Mouse (Mus musculus): ENCODE results near the gene Pitpnc1. TPM values are rescaled to one million over a fixed set of nuclear protein-coding genes. Genes with fewer than 3 reads are reported as not detected.
A peak's percentile ranks its signal among the peaks of the same experiment; 100 is the strongest.

Gene Pitpnc1
- total and polyA plus RNA-seq, 2 experiments from 2014 or later = 27.9 to 29.2 TPM

DNA sequence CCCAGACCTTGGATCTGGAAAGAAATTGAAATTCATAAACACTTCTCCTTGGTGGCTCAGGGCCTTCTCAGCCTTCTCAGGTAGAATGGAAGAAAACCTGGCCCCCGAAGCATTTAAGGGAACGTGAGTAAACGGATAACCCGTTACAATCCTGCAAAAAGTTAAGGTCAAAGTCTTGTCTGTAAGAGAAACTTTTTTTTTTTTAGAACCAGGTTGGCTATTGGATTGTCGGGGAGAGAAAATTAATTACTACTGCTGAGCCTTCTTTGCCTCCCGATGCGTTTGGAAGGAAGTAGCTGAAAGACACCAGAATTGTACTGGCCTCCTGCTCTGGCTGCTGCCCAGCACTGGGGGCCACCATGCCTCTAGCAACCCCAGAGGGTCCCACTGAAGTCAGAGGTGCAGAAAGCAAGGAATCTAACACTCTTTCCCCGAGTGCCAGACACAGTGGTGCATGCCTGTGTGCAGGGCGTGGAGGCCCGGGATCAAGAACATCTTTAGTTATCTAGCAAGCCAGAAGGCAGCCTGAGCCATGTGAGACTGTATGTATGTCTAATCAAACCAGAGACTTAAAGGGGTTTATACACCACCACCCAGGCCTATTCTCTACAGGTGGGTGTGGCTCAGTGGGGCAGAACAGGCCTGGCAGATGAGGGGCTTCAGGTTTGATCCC is 73.0 kb downstream of the Pitpnc1 start:
- no peak for DNase-seq (ENCODE audit: low spot score)
- WGBS = 48% methylated on average over 10 of the region's 10 CpGs

DNA sequence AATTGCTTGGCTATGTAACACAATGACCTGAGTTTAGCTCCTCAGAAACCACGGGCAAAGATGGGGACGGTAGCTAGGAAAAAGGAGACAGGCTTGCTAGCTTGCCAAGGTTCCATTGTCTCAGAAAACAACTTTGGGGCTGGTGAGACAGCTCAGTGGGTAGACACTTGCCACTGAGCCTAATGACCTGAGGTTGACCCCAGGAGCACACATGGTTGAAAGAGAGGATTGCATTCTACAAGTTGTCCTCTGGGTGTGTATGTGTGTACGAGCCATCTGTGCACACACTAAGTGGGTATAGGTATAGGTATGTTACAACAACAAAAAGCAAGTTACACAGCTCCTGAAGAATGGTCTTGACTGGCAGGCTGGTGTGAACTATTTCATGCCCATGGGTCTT is 76.3 kb downstream of the Pitpnc1 start:
- Histone ChIP-seq H3K9me3 (replicated peaks; ENCODE audit: control insufficient read depth, low read length) (no peaks in the 10 kb centered on the region), H3K4me1 (ENCODE audit: control insufficient read depth, insufficient read depth) (peaks cover 13% of the 10 kb centered on the region; the same call in 1 of the 2 replicates), H3K4me3 (ENCODE audit: low read depth, low read length) (no peak overlapping the region), H3K36me3 (replicated peaks; ENCODE audit: control insufficient read depth, insufficient read depth, low read length) (no peaks in the 10 kb centered on the region), H3K4me2 (ENCODE audit: low read depth, low read length) (no peak overlapping the region), H3K27ac (ENCODE audit: low read depth) (no peak overlapping the region), H3K9ac (replicated peaks; ENCODE audit: low read depth, low read length) (no peak overlapping the region), H3K27me3 (ENCODE audit: control insufficient read depth, insufficient read depth, low read length) (no peaks in the 10 kb centered on the region)
- DNase-seq (ENCODE audit: low spot score) (no peak), ATAC-seq (ENCODE audit: insufficient read depth, low read depth) (no peak)
- no peak for TF ChIP-seq CTCF (IDR thresholded peaks at IDR 0.05; ENCODE audit: low read depth)
- no peak for TF ChIP-seq EP300 (IDR thresholded peaks at IDR 0.05; ENCODE audit: low read depth)
- 78% methylated on average over 3 of the region's 3 CpGs for WGBS

More for the DNA sequence above, 73.0 kb downstream of the Pitpnc1 start:
- TF ChIP-seq EP300 (IDR thresholded peaks at IDR 0.05; ENCODE audit: low read depth) (no peak), CTCF (IDR thresholded peaks at IDR 0.05; ENCODE audit: low read depth) (no peak)
- Histone ChIP-seq H3K36me3 (replicated peaks; ENCODE audit: control insufficient read depth, insufficient read depth, low read length) (no peaks in the 10 kb centered on the region), H3K9ac (replicated peaks; ENCODE audit: low read depth, low read length) (no peak overlapping the region), H3K4me3 (ENCODE audit: low read depth, low read length) (no peak overlapping the region), H3K27ac (ENCODE audit: low read depth) (no peak overlapping the region), H3K4me2 (ENCODE audit: low read depth, low read length) (no peak overlapping the region), H3K4me1 (ENCODE audit: control insufficient read depth, insufficient read depth) (peaks cover 13% of the 10 kb centered on the region; the same call in 1 of the 2 replicates), H3K9me3 (replicated peaks; ENCODE audit: control insufficient read depth, low read length) (no peaks in the 10 kb centered on the region), H3K27me3 (ENCODE audit: control insufficient read depth, insufficient read depth, low read length) (no peaks in the 10 kb centered on the region)
- no peak for ATAC-seq (ENCODE audit: insufficient read depth, low read depth)

DNA sequence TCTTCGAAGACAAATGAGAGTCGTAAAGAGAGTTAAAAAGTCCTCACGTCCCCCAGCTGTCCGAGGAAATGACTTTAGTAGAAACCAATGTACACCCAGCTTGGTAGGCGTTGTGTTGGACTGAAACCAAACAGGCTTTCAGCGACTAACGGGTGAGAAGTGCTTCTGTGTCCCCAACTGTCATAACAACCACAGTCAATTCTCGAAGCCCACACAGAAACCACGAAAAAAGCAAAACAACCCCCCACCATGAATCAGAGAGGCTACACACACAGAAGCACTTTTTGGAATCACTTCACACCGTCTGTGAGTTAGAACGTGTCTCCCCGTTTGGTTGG is 76.7 kb downstream of the Pitpnc1 start:
- TF ChIP-seq CTCF (IDR thresholded peaks at IDR 0.05; ENCODE audit: low read depth) = no peak
- TF ChIP-seq EP300 (IDR thresholded peaks at IDR 0.05; ENCODE audit: low read depth) = no peak
- Histone ChIP-seq H3K27ac (ENCODE audit: low read depth) (no peak overlapping the region), H3K4me1 (ENCODE audit: control insufficient read depth, insufficient read depth) (peaks cover 13% of the 10 kb centered on the region; the same call in 1 of the 2 replicates), H3K9ac (replicated peaks; ENCODE audit: low read depth, low read length) (no peak overlapping the region), H3K27me3 (ENCODE audit: control insufficient read depth, insufficient read depth, low read length) (no peaks in the 10 kb centered on the region), H3K4me2 (ENCODE audit: low read depth, low read length) (no peak overlapping the region), H3K9me3 (replicated peaks; ENCODE audit: control insufficient read depth, low read length) (no peaks in the 10 kb centered on the region), H3K4me3 (ENCODE audit: low read depth, low read length) (no peak overlapping the region), H3K36me3 (replicated peaks; ENCODE audit: control insufficient read depth, insufficient read depth, low read length) (no peaks in the 10 kb centered on the region)
- 74% methylated on average over 12 of the region's 12 CpGs for WGBS
- no peak for DNase-seq (ENCODE audit: low spot score)
- no peak for ATAC-seq (ENCODE audit: insufficient read depth, low read depth)

GRCm38 (mm10) chr11:107393154-107393827 is 77.2 kb downstream of the Pitpnc1 start:
- H3K9ac ChIP-seq (replicated peaks; ENCODE audit: low read depth, low read length) = no peak overlapping the region
- ATAC-seq (ENCODE audit: insufficient read depth, low read depth) (no peak), DNase-seq (ENCODE audit: low spot score) (no peak)
- H3K36me3 ChIP-seq (replicated peaks; ENCODE audit: control insufficient read depth, insufficient read depth, low read length) = no peaks in the 10 kb centered on the region
- no peak overlapping the region for H3K4me2 ChIP-seq (ENCODE audit: low read depth, low read length)
- no peaks in the 10 kb centered on the region for H3K27me3 ChIP-seq (ENCODE audit: control insufficient read depth, insufficient read depth, low read length)
- 87% methylated on average over 7 of the region's 7 CpGs for WGBS
- TF ChIP-seq EP300 (IDR thresholded peaks at IDR 0.05; ENCODE audit: low read depth) = no peak
- peak; percentile 34 for TF ChIP-seq CTCF (IDR thresholded peaks at IDR 0.05; ENCODE audit: low read depth)
- H3K4me3 ChIP-seq (ENCODE audit: low read depth, low read length) = no peak overlapping the region
- H3K9me3 ChIP-seq (replicated peaks; ENCODE audit: control insufficient read depth, low read length) = no peaks in the 10 kb centered on the region
- no peak overlapping the region for H3K27ac ChIP-seq (ENCODE audit: low read depth)
- H3K4me1 ChIP-seq (ENCODE audit: control insufficient read depth, insufficient read depth) = peaks cover 13% of the 10 kb centered on the region; the same call in 1 of the 2 replicates

- 0 out of 2 replicates have a peak, but pooled peaks cover 5% of the 10 kb centered on the region for H3K4me1 ChIP-seq (ENCODE audit: control insufficient read depth, insufficient read depth)
- DNase-seq (ENCODE audit: low spot score) (no peak), ATAC-seq (ENCODE audit: insufficient read depth, low read depth) (no peak)
- H3K27me3 ChIP-seq (ENCODE audit: control insufficient read depth, insufficient read depth, low read length) = no peaks in the 10 kb centered on the region
- H3K9me3 ChIP-seq (replicated peaks; ENCODE audit: control insufficient read depth, low read length) = no peaks in the 10 kb centered on the region
- 83% methylated on average over 2 of the region's 2 CpGs for WGBS
- no peak overlapping the region for H3K27ac ChIP-seq (ENCODE audit: low read depth)
- H3K9ac ChIP-seq (replicated peaks; ENCODE audit: low read depth, low read length) = no peak overlapping the region
- no peak overlapping the region for H3K4me3 ChIP-seq (ENCODE audit: low read depth, low read length)
- TF ChIP-seq EP300 (IDR thresholded peaks at IDR 0.05; ENCODE audit: low read depth) = no peak
- TF ChIP-seq CTCF (IDR thresholded peaks at IDR 0.05; ENCODE audit: low read depth) = no peak
- no peaks in the 10 kb centered on the region for H3K36me3 ChIP-seq (replicated peaks; ENCODE audit: control insufficient read depth, insufficient read depth, low read length)
- H3K4me2 ChIP-seq (ENCODE audit: low read depth, low read length) = no peak overlapping the region
Measured at GRCm38 (mm10) chr11:107390540-107390939, 80.0 kb downstream of the Pitpnc1 start.
